Mouse (Mus musculus): ENCODE data around the gene Morc2a.

GRCm38 (mm10) chr11:3738778-3739177 is 89.8 kb downstream of the Morc2a start:
- TF ChIP-seq POLR2A (IDR thresholded peaks at IDR 0.05; ENCODE audit: insufficient read depth, low read length) (no peak), EP300 (IDR thresholded peaks at IDR 0.05; ENCODE audit: insufficient read depth, low read depth, low read length) (no peak)

All from ES-Bruce4 (cell line).